Comparison of ENCODE assay signal across 8 mouse cellular contexts in the genomic region with DNA sequence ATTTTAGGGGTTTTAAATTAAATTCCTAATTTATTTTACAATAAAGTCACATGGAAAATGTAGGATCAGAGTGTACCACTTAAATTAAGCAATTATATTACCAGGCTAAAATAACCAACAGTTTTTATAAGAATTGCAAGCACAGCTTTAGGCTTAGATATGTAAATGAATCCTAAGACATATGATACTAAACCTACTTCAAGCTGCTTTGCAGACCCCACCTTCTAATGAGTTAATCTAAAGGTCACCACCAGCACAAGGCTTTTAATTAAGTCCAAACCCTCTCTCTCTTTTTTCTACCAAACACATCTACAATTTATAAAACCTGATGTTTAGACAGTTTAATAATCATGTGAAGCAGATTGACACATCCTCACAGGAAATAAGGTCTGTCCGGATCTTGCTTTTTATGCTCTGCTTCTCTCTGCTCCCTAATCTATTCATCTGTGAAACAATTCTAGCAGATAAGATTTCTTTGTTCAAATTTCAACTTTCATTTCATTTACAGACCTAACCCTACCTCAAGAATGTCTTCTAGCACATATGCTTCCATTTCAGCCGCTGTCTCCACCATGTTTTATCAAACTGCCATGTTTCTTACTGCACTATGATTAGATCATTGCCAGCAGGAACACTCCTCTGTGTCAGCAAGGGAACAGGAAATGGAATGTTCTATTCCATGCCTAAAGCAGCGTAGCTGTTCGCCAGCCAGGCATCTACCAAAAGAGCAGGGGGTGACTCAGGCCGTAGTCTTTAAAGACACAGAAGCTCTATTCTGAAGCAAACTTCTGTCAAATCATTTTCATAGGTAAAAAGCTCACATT. TPM values are rescaled to one million over a fixed set of nuclear protein-coding genes. Genes with fewer than 3 reads are reported as not detected.
DNase-seq lines count a peak whose midpoint lies in the region; ATAC-seq and TF ChIP-seq lines count a peak whose summit lies in the region.

No protein-coding gene starts in this region.

- H3K4me3 ChIP-seq in thymus, adult 2 months (ENCODE audit: control insufficient read depth, insufficient read depth, low read length): no peak overlapping the region
- H3K4me3 ChIP-seq in intestine, embryonic 14.5 days (ENCODE audit: low read depth, low read length): peak overlapping the region; percentile 6; the same call in 1 of the 2 replicates
- H3K4me3 ChIP-seq in left cerebral cortex, adult 2 months: peak overlapping the region; percentile 47

- peak; percentile 81 for ATAC-seq in granulocyte monocyte progenitor cell, adult 5-6 weeks (replicated peaks; ENCODE audit: poor library complexity, severe bottlenecking)
- no peak for ATAC-seq in intestine, embryonic 14.5 days (replicated peaks; ENCODE audit: low FRiP score, low TSS enrichment, low read depth)

- H3K9me3 ChIP-seq in intestine, embryonic 14.5 days (ENCODE audit: control insufficient read depth, low read length): no peaks in the 10 kb centered on the region

- H3K27me3 ChIP-seq in thymus, adult 2 months (ENCODE audit: control insufficient read depth, insufficient read depth, low read length): no peaks in the 10 kb centered on the region
- no peaks in the 10 kb centered on the region for H3K27me3 ChIP-seq in intestine, embryonic 14.5 days (replicated peaks; ENCODE audit: control insufficient read depth, insufficient read depth, low read length)

- no peaks in the 10 kb centered on the region for H3K36me3 ChIP-seq in thymus, adult 2 months (ENCODE audit: control insufficient read depth, insufficient read depth, low read length)
- H3K36me3 ChIP-seq in intestine, embryonic 14.5 days (ENCODE audit: control insufficient read depth, insufficient read depth, low read length): no peaks in the 10 kb centered on the region

- H3K27ac ChIP-seq in thymus, adult 2 months (ENCODE audit: control insufficient read depth, insufficient read depth, low read length): peak overlapping the region; percentile 4; the same call in 1 of the 2 replicates
- H3K27ac ChIP-seq in intestine, embryonic 14.5 days (ENCODE audit: low read depth): no peak overlapping the region
- H3K27ac ChIP-seq in left cerebral cortex, adult 2 months: peak overlapping the region; percentile 70

- H3K4me2 ChIP-seq in intestine, embryonic 14.5 days (ENCODE audit: low read length): peak overlapping the region; percentile 13; the same call in 1 of the 2 replicates

- TF ChIP-seq CTCF in thymus, adult 2 months (IDR thresholded peaks at IDR 0.05; ENCODE audit: borderline replicate concordance, control insufficient read depth, extremely low read depth, insufficient read depth, low read length, poor library complexity): no peak
- TF ChIP-seq CTCF in left cerebral cortex, adult 2 months (IDR thresholded peaks at IDR 0.05): no peak

- no peak for TF ChIP-seq POLR2A in thymus, adult 2 months (IDR thresholded peaks at IDR 0.05; ENCODE audit: control insufficient read depth, extremely low read depth, insufficient read depth, low read length, poor library complexity)

- intact Hi-C loops in left cerebral cortex, adult 2 months (cut with DNase I): no loop called here

- no peak overlapping the region for H3K9ac ChIP-seq in intestine, embryonic 14.5 days (ENCODE audit: low read length)

- peak; percentile 12 for DNase-seq in thymus, adult 2 months
- no peak for DNase-seq in thymus, postnatal 36 days
- DNase-seq in embryo, embryonic 11 days: peak; percentile 74
- no peak for DNase-seq in intestine, embryonic 14.5 days (ENCODE audit: low spot score)
- DNase-seq in left cerebral cortex, adult 2 months (ENCODE audit: extremely low spot score in 1 of 2, low spot score in 2 of 2): peak; percentile 31 to 49
- DNase-seq in lung, postnatal 36 days: peak; percentile 81
- peak; percentile 63 for DNase-seq in right cerebral cortex, adult 18-20 months

- H3K4me1 ChIP-seq in thymus, adult 2 months (replicated peaks; ENCODE audit: control insufficient read depth, insufficient read depth, low read length): no peaks in the 10 kb centered on the region
- H3K4me1 ChIP-seq in intestine, embryonic 14.5 days (replicated peaks; ENCODE audit: control insufficient read depth, insufficient read depth, low read length): no peaks in the 10 kb centered on the region; the same call in 1 of the 2 replicates

- 19% methylated on average over 5 of the region's 5 CpGs for whole genome bisulfite sequencing in thymus, adult 2 months
- WGBS in intestine, embryonic 14.5 days: 44% methylated on average over 5 of the region's 5 CpGs

RNA-seq across cellular contexts. Expression of a gene that starts 27.0 kb away (rescaled TPM):
- polyA plus RNA-seq in thymus, adult 2 months (2012; rRNA removed): 46.8 and 47.1 TPM in 2 replicates
- total RNA-seq in granulocyte monocyte progenitor cell, adult 5-6 weeks (2014; fragmentation: Nextera tagmentation): 86.9 and 98.0 TPM in 2 replicates
- 74.9 and 82.4 TPM in 2 replicates for total RNA-seq in granulocyte monocyte progenitor cell, adult 5-6 weeks (2017)
- 38.3 and 38.6 TPM in 2 replicates for polyA plus RNA-seq in intestine, embryonic 14.5 days (2014; fragmentation: Nextera tagmentation; extraction: Ambion mirVana)
- total RNA-seq in left cerebral cortex, adult 2 months (2021): 100 to 1,000 TPM; 124 TPM

RNA-seq across cellular contexts. Expression of a gene that starts 27.7 kb away (rescaled TPM):
- polyA plus RNA-seq in thymus, adult 2 months (2012; rRNA removed): 1.2 and 2.6 TPM in 2 replicates
- total RNA-seq in granulocyte monocyte progenitor cell, adult 5-6 weeks (2014; fragmentation: Nextera tagmentation): 0.56 and 2.3 TPM in 2 replicates
- 1.5 and 1.9 TPM in 2 replicates for total RNA-seq in granulocyte monocyte progenitor cell, adult 5-6 weeks (2017)
- polyA plus RNA-seq in intestine, embryonic 14.5 days (2014; fragmentation: Nextera tagmentation; extraction: Ambion mirVana): 5.0 and 5.2 TPM in 2 replicates
- 1 to 10 TPM; 1.1 to 1.6 TPM for total RNA-seq in left cerebral cortex, adult 2 months (2021)

Comparison
In these comparisons a context has a peak if more than half of its experiments do, and no peak if none do; other contexts are left out.
1. DNase-seq: peak in thymus, adult 2 months (single experiment), embryo, embryonic 11 days (single experiment), left cerebral cortex, adult 2 months (2 of 2), lung, postnatal 36 days (single experiment) and right cerebral cortex, adult 18-20 months (single experiment); none in thymus, postnatal 36 days (0 of 2) and intestine, embryonic 14.5 days (single experiment).